Mouse (Mus musculus) erythroblast, adult 5-6 weeks (primary cell): Measurements from ENCODE around the gene Ehmt2. TPM values are rescaled to one million over a fixed set of nuclear protein-coding genes. Genes with fewer than 3 reads are reported as not detected.
"Not testable (repeated sequence)": the region's sequence is repeated elsewhere in the genome, so short reads cannot be mapped to it uniquely, and the experiment has no call there.

Experiments
- ATAC-seq: replicated peaks from 2 replicates; pipeline ENCODE4 v1.8.0; 2016; ENCODE audit warnings: moderate number of reproducible peaks, mild to moderate bottlenecking, moderate TSS enrichment, inconsistent platforms; ENCODE audit not compliant: poor library complexity, low FRiP score, severe bottlenecking
- total RNA-seq, 2 experiments: library from RNA; stranded (forward) in 1 of 2; stranded (reverse) in 1 of 2; fragments of 150-400 nt in 1 of 2; fragments of 200-764, 138-1000 nt in 1 of 2; gene quantifications; 2 replicates each; pipeline versions ENCODE4 v1.2.3 to v1.2.4; 2015 to 2017; ENCODE audit warnings: low replicate concordance in 2 of 2

Ehmt2 gene
- total RNA-seq, 2 experiments from 2014 or later, result 18.8 TPM

DNA sequence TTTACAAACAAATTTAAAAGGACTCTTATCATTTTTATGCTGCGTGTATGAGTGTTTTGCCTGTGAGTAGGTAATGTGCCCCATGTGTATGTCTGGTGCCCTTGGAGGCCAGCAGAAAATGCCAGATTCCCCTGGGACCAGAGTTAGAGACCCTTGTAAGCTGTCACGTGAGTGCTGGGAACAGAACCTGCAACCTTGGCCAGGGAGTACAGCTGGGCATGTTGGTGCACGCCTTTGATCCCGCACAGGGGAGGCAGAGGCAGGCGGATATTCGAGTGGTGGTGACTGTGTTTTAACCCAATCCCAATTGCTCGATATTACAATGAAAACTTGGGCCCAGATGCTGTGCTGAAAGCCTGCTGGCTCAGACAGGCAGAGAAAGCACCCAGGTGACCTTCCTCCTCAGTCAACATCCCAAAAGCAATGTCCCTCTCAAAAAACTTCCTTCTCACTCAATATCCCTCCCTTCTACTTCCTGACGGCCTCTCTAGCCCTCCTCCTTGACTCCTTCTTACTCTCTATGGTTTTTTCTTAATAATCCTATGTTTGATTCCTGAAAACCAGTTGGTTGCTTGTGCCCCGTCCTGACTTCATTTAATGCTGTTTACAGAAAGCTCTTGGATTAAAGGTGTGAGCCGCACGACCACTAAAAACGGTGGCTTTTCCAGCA, 8.1 kb upstream of the Ehmt2 start:
- ATAC-seq, result no peak

DNA sequence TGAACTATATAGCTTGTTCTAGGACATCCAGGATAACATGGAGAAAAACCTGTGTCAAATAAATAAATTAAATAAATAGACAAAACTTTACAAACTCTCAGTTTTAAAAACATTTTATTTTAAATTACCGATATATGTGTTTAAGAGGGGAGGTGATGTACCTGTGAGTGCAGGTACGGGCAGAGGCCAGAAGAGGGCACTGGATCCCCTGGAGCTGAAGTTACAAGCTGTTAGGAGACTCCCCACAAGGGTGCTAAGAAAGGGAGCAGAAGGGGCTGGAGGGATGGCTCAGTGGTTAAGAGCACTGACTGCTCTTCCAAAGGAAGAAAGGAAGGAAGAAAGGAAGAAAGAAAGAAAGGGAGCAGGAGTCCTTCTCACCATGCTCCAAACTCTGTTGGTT, 6.9 kb upstream of the Ehmt2 start:
- no peak for ATAC-seq

- no peak for ATAC-seq
These were observed 5.0 kb upstream of the Ehmt2 start for GRCm38 (mm10) chr17:34893072-34893824.

GRCm38 (mm10) chr17:34894074-34894597, 4.1 kb upstream of the Ehmt2 start:
- peak; percentile 63 for ATAC-seq

DNA sequence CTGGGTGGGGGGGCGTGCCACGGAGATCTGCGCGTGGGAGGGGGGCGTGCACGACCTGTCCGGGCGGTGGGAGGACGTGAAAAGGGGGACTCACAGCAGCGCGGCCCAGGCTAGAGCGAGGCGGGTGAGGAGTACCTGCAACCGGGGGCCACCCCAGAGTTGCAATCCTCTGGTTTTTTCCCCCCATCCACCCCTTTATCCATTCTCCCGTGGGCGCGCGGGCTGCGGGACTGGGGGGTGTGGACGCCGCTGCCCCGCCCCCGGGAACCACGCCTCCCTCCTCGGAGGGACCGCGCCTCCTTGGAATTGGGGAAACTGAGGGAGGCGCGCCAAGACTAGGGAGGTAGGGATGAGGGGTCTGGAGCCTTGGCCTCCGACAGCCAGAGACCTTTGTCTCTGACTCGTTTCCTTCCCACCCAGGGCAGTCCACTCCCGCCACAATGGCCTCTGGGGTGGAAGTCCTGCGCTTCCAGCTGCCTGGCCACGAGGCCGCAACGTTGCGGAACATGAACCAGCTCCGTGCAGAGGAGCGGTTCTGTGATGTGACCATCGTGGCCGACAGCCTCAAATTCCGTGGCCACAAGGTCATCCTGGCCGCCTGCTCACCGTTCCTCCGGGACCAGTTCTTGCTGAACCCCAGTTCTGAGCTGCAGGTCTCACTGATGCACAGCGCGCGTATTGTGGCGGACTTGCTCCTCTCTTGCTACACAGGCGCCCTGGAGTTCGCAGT, 3.3 kb upstream of the Ehmt2 start:
- ATAC-seq, result no peak

GRCm38 (mm10) chr17:34895724-34896123, 2.5 kb upstream of the Ehmt2 start:
- ATAC-seq, result no peak

DNA sequence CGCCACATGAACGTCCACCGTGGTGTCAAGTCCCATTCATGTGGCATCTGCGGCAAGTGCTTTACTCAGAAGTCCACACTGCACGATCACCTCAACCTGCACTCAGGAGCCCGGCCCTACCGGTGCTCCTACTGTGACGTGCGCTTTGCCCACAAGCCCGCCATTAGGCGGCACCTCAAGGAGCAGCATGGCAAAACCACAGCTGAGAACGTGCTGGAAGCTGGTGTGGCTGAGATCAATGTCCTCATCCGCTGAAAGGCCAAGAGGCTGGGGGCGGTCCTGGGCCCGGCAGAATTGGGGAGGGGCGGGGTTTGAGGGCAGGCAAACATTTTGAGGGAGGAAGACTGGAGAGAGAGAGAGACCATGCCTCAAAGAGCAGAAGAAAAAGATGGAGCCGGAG, 1.9 kb upstream of the Ehmt2 start:
- no peak for ATAC-seq

DNA sequence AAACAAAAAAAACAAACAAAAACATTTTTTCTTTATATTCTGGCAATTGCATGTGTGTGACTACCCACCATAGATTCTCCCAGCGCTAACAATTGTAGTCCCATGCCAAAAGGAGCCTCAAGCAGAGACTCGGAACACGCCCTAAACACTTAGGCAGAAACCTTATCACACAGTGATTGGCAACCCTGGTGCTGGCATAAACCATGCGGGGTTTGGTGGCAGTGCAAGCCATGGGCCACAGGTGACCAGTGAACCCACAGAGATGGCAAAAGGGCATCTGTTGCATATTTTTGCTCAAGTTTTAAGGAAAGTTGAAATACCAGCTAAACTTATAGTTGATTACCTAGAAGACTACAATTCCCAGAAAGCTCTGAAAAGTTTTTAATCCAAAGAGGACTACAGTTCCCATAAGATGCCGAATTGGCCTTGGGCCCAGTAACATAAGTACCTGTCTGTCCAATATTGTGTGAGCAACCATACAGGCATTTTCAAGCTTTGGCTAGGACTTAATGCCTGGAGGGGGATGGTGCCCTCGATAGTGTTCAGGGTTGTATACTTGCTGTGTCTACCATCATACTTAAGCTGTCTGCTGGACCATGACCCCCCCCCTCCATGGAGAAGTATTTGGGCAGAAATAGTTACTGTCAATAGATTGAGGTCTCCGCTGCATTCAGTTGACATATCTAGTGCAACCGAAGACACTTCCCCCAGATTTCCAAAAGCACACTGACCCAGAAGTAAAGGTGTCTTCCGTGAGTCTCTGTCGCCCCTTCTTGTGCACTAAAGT, 703 bp upstream of the Ehmt2 start:
- ATAC-seq, result no peak

GRCm38 (mm10) chr17:34898706-34899052, 410 bp downstream of the Ehmt2 start:
- ATAC-seq, result no peak

- no peak for ATAC-seq
These were observed 1.0 kb downstream of the Ehmt2 start for GRCm38 (mm10) chr17:34899053-34899889.

DNA sequence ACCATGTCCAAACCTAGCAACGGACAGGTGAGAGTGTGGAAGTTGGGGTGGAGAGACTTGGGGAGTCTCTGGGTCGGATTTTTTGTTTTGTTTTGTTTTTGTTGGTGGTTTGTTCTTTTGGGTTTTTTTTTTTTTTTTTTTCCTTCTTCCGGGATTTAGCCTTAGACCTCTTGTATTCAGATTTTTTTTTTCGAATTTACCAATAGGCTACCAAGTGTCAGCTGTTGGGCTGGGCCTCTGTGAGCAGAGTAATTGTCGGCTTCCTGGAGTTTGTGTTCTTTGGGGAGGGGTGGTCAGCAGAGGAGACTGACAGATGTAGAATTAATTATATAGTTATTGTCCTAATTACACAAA, 1.6 kb downstream of the Ehmt2 start:
- ATAC-seq, result no peak

DNA sequence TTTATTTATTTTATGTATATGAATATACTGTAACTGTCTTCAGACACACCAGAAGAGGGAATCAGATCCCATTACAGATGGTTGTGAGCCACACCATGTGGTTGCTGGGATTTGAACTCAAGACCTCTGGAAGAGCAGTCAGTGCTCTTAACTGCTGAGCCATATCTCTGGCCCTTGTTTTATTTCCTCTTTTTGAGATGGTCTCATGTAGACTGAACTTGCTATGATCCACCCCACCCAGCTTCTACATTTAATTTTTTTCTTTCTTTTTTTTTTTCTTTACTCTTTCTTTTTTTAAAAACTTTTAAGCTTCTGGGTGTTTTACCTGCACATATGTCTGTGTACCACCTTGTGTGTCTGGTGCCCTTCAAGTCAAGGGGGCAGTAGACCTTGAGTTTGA, 2.6 kb downstream of the Ehmt2 start:
- ATAC-seq, result not testable (repeated sequence)

- ATAC-seq, result not testable (repeated sequence)
These were observed 3.7 kb downstream of the Ehmt2 start for GRCm38 (mm10) chr17:34901948-34902347.

- ATAC-seq, result no peak
These were observed 4.6 kb downstream of the Ehmt2 start for GRCm38 (mm10) chr17:34902895-34903294.

DNA sequence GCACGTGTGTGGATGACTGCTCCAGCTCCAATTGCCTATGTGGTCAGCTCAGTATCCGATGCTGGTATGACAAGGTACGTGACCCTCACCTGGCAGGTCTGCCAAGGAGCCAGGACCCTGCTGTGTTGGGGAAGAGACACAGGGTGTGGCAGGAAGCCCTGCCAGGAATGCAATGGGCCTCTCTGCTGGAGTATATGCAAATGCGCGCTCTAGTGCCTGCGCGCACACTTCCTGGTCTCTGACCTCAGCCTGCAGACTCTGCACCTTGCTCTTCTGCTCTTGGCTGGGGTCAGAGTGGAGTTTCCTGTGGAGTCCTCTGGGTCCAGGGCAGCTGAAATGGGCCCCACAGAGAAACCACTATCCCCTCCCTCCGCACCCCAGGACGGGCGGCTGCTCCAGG, 12.7 kb downstream of the Ehmt2 start:
- no peak for ATAC-seq

DNA sequence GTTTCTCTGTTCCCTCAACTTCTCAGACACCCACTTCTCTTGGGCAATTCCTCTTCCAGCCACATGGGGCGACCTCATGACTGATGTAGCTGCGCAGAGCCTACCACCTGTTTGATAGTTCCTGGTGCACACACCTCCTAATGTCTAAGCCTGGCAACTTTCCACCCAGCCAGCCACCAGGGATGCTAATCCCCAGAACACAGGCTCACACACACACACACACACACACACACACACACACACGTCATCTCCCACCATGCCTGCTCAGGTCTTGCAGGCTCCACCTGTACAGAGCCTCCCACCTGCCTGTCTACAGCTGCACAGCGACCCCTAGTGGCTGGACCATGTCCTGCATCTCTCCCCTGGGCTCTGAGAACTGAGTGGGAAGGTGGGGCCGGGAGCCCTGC, 13.7 kb downstream of the Ehmt2 start:
- peak; percentile 83 for ATAC-seq

DNA sequence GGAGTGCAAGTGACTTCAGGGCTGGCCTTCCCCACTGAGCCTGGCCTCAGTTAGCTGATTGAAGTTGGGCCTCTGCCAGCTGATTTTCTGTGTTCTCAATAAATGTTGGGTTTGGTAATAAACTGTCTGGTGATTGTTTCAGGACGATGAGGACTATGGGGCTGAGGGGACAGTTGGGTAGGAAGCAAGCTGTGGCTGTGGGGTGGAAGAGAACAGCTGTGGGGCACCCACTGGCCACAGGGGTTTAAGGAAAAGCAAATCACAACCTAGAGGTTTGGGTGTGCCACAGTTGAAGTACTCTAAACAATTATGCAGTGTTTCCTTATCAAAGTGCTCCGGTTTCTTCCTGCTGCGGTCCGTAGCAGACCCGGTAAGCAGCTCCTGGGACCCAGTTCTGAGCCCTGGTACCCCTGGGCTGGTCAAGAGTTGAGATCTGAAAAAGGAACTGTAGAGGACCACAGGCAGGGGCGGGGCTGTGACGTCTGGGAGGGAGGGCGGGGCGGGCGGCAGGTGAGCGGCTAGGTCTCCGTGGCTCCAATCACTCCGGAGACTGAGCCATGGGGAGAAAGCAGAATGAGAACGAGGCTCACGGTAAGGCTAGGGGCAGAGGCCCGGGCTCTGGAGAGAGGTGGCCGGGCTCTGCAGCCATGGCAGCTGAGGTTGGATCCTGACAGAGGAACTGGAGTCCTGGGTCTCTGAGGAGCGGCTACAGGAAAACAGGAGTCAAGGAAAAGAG, 15.8 kb downstream of the Ehmt2 start, which contains the start of gene Slc44a4:
Slc44a4 (plus strand) TSS at position 537 of the 736 bp plus-strand sequence.
- ATAC-seq, result no peak

DNA sequence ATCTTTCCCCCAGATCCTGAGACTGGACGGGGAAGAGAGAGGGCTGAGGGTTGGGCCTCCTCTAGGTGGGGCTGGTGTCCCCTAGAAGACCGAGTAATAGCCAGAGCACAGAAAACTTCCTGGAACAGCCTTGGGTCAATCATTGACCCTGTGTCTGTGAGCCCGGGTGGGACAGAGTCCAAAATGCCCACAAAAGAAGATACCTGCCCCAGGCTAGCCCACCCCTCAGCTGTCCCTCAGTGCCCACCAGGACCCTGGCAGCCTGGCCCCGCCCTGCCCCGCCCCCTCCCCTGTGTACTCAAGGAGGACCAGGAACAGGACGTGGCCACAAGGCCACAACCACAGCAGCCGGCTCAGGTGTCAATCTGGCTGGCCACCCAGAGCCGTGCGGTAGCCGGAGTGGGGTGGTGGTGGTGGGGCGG, 17.2 kb downstream of the Ehmt2 start:
- ATAC-seq, result no peak
